Mouse (Mus musculus) E14TG2a.4 (cell line): ENCODE measurements around the gene Flnb.

Experiments
- CTCF ChIP-seq: conservative IDR thresholded peaks from 2 replicates; pipeline ENCODE4 v1.5.1; 2014; ENCODE audit warnings: low read length
- NANOG ChIP-seq: IDR thresholded peaks from 2 replicates; pipeline ENCODE4 v1.6.1; 2014; ENCODE audit warnings: borderline replicate concordance, low read length, mixed read lengths
- POU5F1 ChIP-seq: IDR thresholded peaks from 2 replicates; pipeline ENCODE4 v1.6.1; 2014; ENCODE audit warnings: low read length, borderline replicate concordance

DNA sequence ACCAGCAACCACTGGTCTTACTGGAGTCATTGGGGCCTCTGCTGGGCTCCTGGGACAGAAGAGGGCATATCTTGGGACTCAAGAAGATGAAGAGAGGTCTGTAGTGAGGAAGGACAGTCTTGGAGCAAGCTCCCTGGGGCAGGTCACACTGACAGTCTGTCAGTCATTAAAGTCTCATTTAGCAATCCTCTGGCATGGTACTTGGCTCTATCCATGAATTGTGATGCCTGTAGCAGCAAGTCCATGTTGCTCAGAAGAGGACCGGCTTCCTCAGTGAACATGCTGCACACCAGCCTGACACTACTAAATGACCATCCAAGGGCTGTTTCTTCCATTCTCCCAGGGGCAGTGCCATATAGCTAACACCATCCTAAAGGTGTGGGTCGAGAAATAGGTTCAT is 144.9 kb downstream of the Flnb start:
- no peak for TF ChIP-seq CTCF
- no peak for TF ChIP-seq NANOG
- TF ChIP-seq POU5F1, result no peak
